Mouse (Mus musculus) embryonic facial prominence, embryonic 15.5 days (tissue): ENCODE results near the gene Oxsr1. TPM values are rescaled to one million over a fixed set of nuclear protein-coding genes. Genes with fewer than 3 reads are reported as not detected.

ENCODE experiments used
- ATAC-seq: fragments of 200-750 bp; cut with Nextera tagmentation; 2 replicates; pipeline ENCODE4 v1.8.0; 2017; ENCODE audit warnings: low read depth, moderate TSS enrichment; ENCODE audit not compliant: insufficient number of reproducible peaks, low FRiP score, low TSS enrichment
- H3K27ac ChIP-seq: fragments of 300-500 bp; sonication (generic); replicated peaks from 2 replicates; pipeline ENCODE4 v1.5.1; 2015; ENCODE audit warnings: mild to moderate bottlenecking, inconsistent platforms
- H3K27me3 ChIP-seq: fragments of 300-500 bp; sonication (generic); 2 replicates; pipeline ENCODE4 v1.6.1; 2015; ENCODE audit warnings: inconsistent platforms
- H3K36me3 ChIP-seq: fragments of 300-500 bp; sonication (generic); 2 replicates; pipeline ENCODE4 v1.6.1; 2015; ENCODE audit warnings: mild to moderate bottlenecking, inconsistent platforms
- H3K4me1 ChIP-seq: fragments of 300-500 bp; sonication (generic); 2 replicates; pipeline ENCODE4 v1.6.1; 2015; ENCODE audit warnings: inconsistent platforms
- H3K4me2 ChIP-seq: fragments of 300-500 bp; sonication (generic); replicated peaks from 2 replicates; pipeline ENCODE4 v1.6.1; 2015; ENCODE audit warnings: mild to moderate bottlenecking, inconsistent platforms
- H3K4me3 ChIP-seq: fragments of 300-500 bp; sonication (generic); replicated peaks from 2 replicates; pipeline ENCODE4 v1.5.1; 2015; ENCODE audit warnings: mild to moderate bottlenecking, inconsistent platforms
- H3K9ac ChIP-seq: fragments of 300-500 bp; sonication (generic); 2 replicates; pipeline ENCODE4 v1.6.1; 2015; ENCODE audit warnings: inconsistent platforms
- H3K9me3 ChIP-seq: fragments of 300-500 bp; sonication (generic); replicated peaks from 2 replicates; pipeline ENCODE4 v1.6.1; 2016; ENCODE audit warnings: inconsistent platforms
- WGBS: fragments of 180-500 bp; shearing (Covaris S2); methylation state at CpG from one replicate; pipeline ENCODE4 v1.1.7; 2015; 5-methylcytosine and 5-hydroxymethylcytosine counted together
- polyA plus RNA-seq: library from polyadenylated mRNA; unstranded; fragments of >200 nt; fragmentation: Nextera tagmentation; extraction: Ambion mirVana; gene quantifications from 2 replicates; pipeline ENCODE4 v1.2.1, GENCODE M21; 2015

Oxsr1 gene
- polyA plus RNA-seq, 1 experiment from 2014 or later = 11.8 TPM

DNA sequence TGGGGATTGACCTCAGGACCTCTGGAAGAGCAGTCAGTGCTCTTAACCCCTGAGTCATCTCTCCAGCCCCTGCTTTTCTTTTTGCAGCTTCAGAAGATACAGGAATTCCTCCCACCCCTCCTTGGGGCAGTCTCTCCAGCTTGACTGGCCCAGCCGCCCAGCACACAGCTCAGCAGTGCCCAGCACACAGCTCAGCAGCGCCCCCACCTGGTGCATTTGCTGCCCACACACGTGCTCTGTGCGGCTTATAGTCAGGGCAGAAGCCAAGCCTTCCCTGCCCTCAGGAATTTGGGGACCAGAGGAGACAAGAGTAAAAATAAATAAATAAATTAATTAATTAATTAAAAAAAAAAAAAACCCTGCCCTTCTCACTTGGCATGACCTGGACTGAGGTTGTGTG, 29.8 kb upstream of the Oxsr1 start:
- Histone ChIP-seq H3K4me1 (no peaks in the 10 kb centered on the region), H3K9ac (no peak overlapping the region), H3K4me2 (no peak overlapping the region), H3K9me3 (no peaks in the 10 kb centered on the region), H3K36me3 (peaks cover 33% of the 10 kb centered on the region), H3K27ac (no peak overlapping the region), H3K27me3 (no peaks in the 10 kb centered on the region), H3K4me3 (no peak overlapping the region)
- WGBS = 28% methylated on average over 4 of the region's 4 CpGs
- ATAC-seq = no peak

DNA sequence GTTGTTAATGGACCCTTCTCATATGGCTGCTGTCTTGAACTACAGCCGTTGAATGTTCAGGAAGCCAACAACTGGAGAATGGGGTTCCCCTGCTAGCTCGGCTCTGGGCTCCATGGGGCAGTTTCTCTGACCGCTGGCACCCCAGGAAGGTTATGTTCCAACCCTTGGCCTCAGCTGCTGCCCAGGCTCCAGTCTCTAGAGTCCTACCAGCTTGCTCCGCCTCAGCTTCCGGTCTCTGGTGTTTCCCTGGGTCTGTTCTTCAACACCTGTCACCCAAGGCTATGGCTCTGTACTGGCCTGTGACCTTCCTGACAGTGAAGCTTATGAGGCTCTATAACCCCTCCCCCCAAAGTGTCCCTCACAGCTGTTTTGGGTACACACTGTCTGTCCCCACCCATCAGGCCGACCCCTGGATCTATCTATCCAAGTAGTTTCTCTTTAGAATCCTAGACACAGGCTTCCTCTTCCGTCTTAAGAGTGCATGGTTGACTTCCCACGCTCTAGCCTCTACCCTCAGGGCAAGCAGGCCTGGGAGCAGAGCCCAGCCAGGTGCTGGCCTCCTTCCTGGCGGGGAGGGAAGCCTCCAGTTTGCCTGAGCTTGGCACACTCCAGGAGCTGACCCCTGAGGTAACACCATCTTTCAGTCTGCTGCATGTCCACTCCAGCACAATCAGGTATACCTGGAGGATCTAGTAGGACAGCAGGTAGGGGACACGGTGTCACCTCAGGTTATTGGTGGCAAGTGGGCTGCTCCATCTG, 28.9 kb upstream of the Oxsr1 start:
- WGBS = 82% methylated on average over 10 of the region's 10 CpGs
- no peak overlapping the region for H3K9ac ChIP-seq
- H3K4me2 ChIP-seq = no peak overlapping the region
- no peaks in the 10 kb centered on the region for H3K4me1 ChIP-seq
- H3K4me3 ChIP-seq = no peak overlapping the region
- H3K27ac ChIP-seq = no peak overlapping the region
- H3K36me3 ChIP-seq = peaks cover 43% of the 10 kb centered on the region
- no peaks in the 10 kb centered on the region for H3K9me3 ChIP-seq
- no peaks in the 10 kb centered on the region for H3K27me3 ChIP-seq
- no peak for ATAC-seq

DNA sequence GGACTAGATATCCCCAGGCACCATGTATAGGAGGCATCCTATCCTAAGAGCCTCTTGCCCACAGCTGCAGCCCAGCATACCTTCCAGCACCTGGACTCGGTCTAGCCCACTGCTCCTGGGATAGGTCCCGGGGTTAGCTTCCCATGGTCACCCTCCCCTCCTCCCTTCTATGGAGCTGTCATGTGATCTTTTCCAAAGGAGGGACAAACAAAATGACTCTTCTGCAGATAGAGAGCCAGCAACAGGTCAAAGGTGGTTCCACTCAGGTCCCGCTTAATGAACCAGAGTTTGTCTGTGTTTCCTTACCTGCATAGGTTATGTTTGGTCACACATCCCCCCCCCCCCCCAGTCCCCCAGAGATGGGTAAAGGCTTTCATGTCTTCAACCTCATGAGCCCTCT, 28.3 kb upstream of the Oxsr1 start:
- Histone ChIP-seq H3K4me3 (no peak overlapping the region), H3K27me3 (no peaks in the 10 kb centered on the region), H3K36me3 (peaks cover 49% of the 10 kb centered on the region), H3K9me3 (no peaks in the 10 kb centered on the region), H3K4me1 (no peaks in the 10 kb centered on the region), H3K27ac (no peak overlapping the region), H3K4me2 (no peak overlapping the region), H3K9ac (no peak overlapping the region)
- WGBS = 80% methylated on average over 3 of the region's 3 CpGs
- ATAC-seq = no peak

DNA sequence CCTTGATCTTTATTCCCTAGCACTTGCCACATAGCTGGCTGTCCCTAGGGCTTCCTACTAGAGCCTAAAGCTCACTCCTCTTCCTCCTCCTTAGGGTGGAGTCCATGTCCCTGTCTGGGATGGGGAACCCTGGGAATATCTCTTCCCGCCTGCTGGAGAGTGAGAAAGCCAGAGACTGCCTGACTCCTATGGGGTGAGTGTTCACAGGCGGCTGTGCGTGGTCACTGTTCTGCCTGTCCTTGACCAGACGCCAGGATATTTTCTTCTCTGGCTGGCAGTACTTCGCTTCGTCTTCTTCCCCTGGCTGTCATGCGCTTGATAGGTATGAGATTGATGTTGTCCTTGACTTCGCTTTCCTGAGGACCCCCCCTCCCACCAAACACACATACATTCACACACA, 24.1 kb upstream of the Oxsr1 start:
- H3K27me3 ChIP-seq = no peaks in the 10 kb centered on the region
- 91% methylated on average over 8 of the region's 8 CpGs for WGBS

DNA sequence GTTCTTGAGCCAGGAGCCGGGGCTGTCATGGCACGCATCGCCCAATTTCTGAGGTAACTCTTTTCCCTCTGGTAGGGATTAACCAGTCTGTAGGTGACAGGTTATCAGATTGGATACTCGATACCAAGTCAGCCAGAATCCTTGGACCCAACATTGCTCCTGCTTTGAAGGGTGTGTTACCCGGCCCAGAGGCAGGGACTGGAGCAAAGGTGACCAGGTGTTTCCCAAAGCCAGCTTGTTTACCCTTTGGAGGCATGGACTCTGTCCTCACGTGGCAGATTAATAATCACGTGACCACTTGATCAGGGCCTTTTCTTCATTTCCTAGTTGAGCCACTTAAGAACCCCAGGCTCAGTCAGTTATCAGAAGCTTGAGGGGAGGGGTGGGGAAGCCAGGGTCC, 20.5 kb upstream of the Oxsr1 start:
- 86% methylated on average over 7 of the region's 7 CpGs for WGBS
- Histone ChIP-seq H3K36me3 (peaks cover 51% of the 10 kb centered on the region), H3K4me2 (peak overlapping the region; percentile 75; the same call in 1 of the 2 replicates), H3K9ac (no peak overlapping the region), H3K27me3 (no peaks in the 10 kb centered on the region), H3K27ac (no peak overlapping the region), H3K9me3 (no peaks in the 10 kb centered on the region), H3K4me1 (peaks cover 32% of the 10 kb centered on the region), H3K4me3 (peak overlapping the region; percentile 88; the same call in 1 of the 2 replicates)
- ATAC-seq = no peak

More for the DNA sequence above, 24.1 kb upstream of the Oxsr1 start:
- ATAC-seq = no peak
- Histone ChIP-seq H3K4me3 (no peak overlapping the region), H3K9ac (no peak overlapping the region), H3K36me3 (peaks cover 76% of the 10 kb centered on the region), H3K4me1 (peaks cover 20% of the 10 kb centered on the region), H3K4me2 (no peak overlapping the region), H3K9me3 (no peaks in the 10 kb centered on the region), H3K27ac (no peak overlapping the region)

DNA sequence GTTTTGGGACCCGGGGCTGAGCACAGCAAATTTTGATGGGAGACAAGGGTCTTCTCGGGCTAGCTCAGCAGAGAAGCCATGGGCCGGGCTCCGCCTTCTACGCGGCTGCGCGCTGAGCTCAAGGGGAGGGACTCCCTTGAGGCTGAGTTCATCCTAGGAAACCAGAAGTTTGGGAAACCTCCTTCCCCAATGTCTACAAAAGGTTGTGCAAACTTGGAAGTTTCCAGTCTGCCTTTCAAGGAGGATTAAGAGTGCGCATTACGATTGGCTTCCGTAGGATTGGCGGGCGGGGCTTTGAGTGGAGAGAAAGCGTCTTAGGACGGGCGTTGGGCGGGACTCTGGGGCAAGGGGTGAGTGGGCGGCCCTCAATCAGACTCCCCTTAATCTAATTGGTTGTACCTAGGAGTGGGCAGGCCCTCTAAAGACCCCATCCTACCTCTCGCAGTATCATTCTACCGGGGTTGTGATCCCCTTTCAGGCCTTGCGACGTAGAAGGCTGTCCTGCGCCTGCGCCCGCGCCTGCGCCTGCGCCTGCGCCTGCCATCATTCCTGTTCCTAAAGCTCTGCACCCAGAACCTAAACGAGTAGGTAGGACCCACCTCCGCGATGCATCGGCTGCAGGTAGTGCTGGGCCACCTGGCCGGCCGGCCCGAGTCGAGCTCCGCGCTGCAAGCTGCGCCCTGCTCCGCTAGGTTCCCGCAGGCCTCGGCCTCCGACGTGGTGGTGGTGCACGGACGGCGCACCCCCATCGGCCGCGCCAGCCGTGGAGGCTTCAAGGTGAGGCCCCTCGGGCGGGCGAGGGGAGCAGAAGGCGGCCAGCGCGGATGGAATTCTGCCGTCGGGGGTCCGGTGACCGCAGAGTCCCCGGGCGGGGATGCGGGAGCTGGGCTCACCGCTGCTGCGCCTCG, 18.9 kb upstream of the Oxsr1 start, which contains the start of gene Myd88:
Gene Myd88 (minus strand): TSS at position 503 of the 908 bp plus-strand sequence.
- Histone ChIP-seq H3K36me3 (peaks cover 47% of the 10 kb centered on the region), H3K9me3 (no peaks in the 10 kb centered on the region), H3K4me3 (peak within 1 kb of the TSS; percentile 88), H3K4me1 (peaks cover 32% of the 10 kb centered on the region), H3K27ac (peak within 1 kb of the TSS; percentile 94), H3K27me3 (no peaks in the 10 kb centered on the region), H3K9ac (peak within 1 kb of the TSS; percentile 86), H3K4me2 (peak within 1 kb of the TSS; percentile 75)
- peak; percentile 98 for ATAC-seq
- under 1% methylated on average over 68 of the region's 68 CpGs for WGBS

DNA sequence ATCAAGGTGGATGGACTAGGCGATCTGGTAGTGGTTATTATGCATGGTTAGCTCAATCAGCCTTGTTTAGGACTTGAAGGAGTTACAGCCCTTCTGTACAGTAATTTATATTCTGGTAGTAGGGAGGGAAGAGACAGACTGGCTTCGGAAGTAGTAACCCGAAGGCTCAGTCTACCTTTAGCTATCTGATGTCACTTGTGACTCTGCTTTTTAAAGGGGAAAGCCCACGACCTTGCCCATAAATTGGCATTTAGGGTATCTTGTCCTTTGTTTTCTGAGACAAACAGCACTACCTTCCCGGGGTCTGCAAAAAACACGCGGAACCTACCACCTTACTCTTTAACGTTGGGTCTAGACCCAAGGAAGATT, 18.0 kb upstream of the Oxsr1 start:
- H3K9ac ChIP-seq = peak overlapping the region; percentile 63
- no peaks in the 10 kb centered on the region for H3K27me3 ChIP-seq
- ATAC-seq = no peak
- peak overlapping the region; percentile 94 for H3K27ac ChIP-seq
- peaks cover 41% of the 10 kb centered on the region for H3K36me3 ChIP-seq
- 4% methylated on average over 8 of the region's 8 CpGs for WGBS
- H3K4me2 ChIP-seq = peak overlapping the region; percentile 75
- H3K4me1 ChIP-seq = peaks cover 32% of the 10 kb centered on the region
- H3K9me3 ChIP-seq = no peaks in the 10 kb centered on the region
- H3K4me3 ChIP-seq = peak overlapping the region; percentile 88

DNA sequence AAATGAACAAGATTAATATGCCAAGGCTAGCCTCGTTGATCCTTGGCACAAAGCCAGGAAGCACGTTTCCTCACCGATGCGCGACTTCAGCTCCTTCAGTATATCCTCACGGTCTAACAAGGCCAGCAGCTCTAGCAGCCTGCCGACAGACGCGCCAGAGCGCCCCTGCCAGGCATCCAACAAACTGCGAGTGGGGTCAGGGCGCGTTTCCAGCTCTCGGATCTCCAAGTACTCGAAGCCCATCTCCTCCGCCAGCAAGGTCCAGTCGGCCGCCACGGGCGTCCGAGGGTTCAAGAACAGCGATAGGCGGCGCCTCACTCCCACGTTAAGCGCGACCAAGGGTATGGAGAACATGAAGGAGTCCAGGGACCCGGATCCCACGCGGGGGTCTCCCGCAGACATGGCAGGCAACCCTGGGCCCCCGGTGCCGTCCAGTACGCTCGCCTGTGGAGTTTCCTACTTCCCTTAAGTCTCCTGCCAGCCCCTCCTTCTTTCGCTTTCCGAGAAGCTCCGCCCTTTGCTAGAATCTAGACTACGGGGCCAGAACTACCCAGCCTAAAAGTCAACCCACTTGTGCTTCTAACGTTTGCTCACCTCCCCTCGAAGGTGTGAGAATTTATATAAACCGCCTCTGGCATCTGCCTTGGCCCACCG, 17.5 kb upstream of the Oxsr1 start, which contains the start of gene Acaa1a:
Gene Acaa1a (plus strand): TSS at position 119 of the 654 bp plus-strand sequence.
- H3K9ac ChIP-seq = peak within 1 kb of the TSS; percentile 63
- H3K27me3 ChIP-seq = no peaks in the 10 kb centered on the region
- under 1% methylated on average over 43 of the region's 43 CpGs for WGBS
- peak within 1 kb of the TSS; percentile 94 for H3K27ac ChIP-seq
- peak within 1 kb of the TSS; percentile 88 for H3K4me3 ChIP-seq
- ATAC-seq = no peak
- H3K4me2 ChIP-seq = peak within 1 kb of the TSS; percentile 75
- no peaks in the 10 kb centered on the region for H3K9me3 ChIP-seq
- peaks cover 36% of the 10 kb centered on the region for H3K36me3 ChIP-seq
- peaks cover 33% of the 10 kb centered on the region for H3K4me1 ChIP-seq

DNA sequence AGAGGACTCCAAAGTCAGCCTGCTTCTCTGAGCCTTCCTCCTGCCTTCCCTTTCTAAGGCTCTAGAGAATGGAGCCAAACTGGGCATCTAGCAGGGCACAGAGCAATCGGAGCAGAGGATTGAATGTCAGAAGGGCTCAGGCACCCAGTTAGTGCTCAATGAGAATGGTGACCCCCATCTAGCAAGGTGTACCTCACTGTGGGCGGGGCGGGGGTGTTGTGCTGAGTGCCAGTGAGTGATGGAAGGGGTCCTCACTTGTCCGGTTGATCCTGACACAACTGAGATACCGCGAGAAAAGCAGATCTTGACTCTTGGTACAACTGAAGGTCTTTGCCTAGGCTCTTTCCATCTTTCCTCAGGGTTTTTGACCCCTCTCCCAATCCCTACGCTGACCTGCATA, 16.9 kb upstream of the Oxsr1 start:
- Histone ChIP-seq H3K4me2 (peak overlapping the region; percentile 75), H3K4me1 (peaks cover 35% of the 10 kb centered on the region), H3K9ac (no peak overlapping the region), H3K4me3 (peak overlapping the region; percentile 88), H3K27me3 (no peaks in the 10 kb centered on the region), H3K9me3 (no peaks in the 10 kb centered on the region), H3K27ac (no peak overlapping the region), H3K36me3 (peaks cover 30% of the 10 kb centered on the region)
- no peak for ATAC-seq
- WGBS = 43% methylated on average over 7 of the region's 7 CpGs

DNA sequence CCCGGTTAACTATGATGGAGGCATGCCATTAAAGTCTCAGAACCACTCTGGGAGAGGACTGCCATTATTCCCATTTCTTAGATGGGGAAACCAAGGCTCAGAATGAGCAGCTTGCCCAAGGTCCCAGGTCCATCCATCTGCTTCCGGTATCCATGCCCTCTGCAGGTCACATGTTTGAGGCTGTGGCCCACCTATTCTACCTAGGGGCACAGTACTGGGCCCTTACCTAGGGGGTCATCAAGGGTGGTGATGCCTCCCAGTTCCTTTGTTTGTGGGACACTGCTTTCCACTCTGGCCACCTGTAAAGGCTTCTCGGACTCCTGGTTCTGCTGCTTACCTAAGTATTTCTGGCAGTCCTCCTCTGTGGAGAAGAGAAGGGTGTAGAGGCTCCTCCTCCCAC, 16.1 kb upstream of the Oxsr1 start:
- H3K9me3 ChIP-seq = no peaks in the 10 kb centered on the region

DNA sequence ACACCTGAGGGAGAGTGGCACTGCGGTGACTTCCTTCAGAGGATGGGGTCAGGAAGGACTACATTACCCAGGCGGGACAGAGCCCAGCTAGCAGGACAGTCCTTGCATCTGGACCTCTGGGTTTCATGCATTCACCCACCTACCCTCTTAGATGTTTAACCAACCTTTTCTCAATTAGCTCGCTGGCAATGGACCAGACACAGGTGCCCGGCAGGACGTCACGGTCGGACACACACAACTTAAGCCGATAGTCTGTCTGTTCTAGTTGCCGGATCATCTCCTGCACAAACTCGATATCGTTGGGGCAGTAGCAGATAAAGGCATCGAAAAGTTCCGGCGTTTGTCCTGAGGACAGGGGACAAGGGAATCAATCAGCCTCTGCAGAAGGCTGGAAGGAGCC, 15.6 kb upstream of the Oxsr1 start:
- H3K9me3 ChIP-seq = no peaks in the 10 kb centered on the region
- no peak overlapping the region for H3K4me2 ChIP-seq
- H3K9ac ChIP-seq = no peak overlapping the region
- WGBS = 93% methylated on average over 14 of the region's 14 CpGs
- no peak for ATAC-seq
- peaks cover 27% of the 10 kb centered on the region for H3K4me1 ChIP-seq
- H3K36me3 ChIP-seq = peaks cover 17% of the 10 kb centered on the region
- H3K4me3 ChIP-seq = no peak overlapping the region
- no peak overlapping the region for H3K27ac ChIP-seq
- no peaks in the 10 kb centered on the region for H3K27me3 ChIP-seq

More for the DNA sequence above, 16.1 kb upstream of the Oxsr1 start:
- peaks cover 22% of the 10 kb centered on the region for H3K36me3 ChIP-seq
- no peak overlapping the region for H3K4me3 ChIP-seq
- H3K9ac ChIP-seq = no peak overlapping the region
- 89% methylated on average over 3 of the region's 3 CpGs for WGBS
- no peaks in the 10 kb centered on the region for H3K27me3 ChIP-seq
- H3K4me1 ChIP-seq = peaks cover 32% of the 10 kb centered on the region
- no peak overlapping the region for H3K27ac ChIP-seq
- no peak for ATAC-seq
- no peak overlapping the region for H3K4me2 ChIP-seq
